Mouse (Mus musculus): ENCODE measurements at regions not wholly inside any gene's neighbourhood (a gene's known extent, or its start where the extent isn't known, plus 50 kb on each side); places are given as distances from the start of the nearest gene placed in this dataset.

- no peak for ATAC-seq (replicated peaks; ENCODE audit: low FRiP score, poor library complexity, severe bottlenecking)
Measured at GRCm38 (mm10) chr1:90268131-90268691, 64.4 kb downstream of the Ackr3 start.

- no peak for ATAC-seq (replicated peaks; ENCODE audit: low FRiP score, poor library complexity, severe bottlenecking)
Measured at GRCm38 (mm10) chr1:90268951-90269350, 65.2 kb downstream of the Ackr3 start.

- ATAC-seq (replicated peaks; ENCODE audit: low FRiP score, poor library complexity, severe bottlenecking): no peak
Measured at GRCm38 (mm10) chr1:90269836-90270235, 66.1 kb downstream of the Ackr3 start.

- no peak for ATAC-seq (replicated peaks; ENCODE audit: low FRiP score, poor library complexity, severe bottlenecking)
Measured at GRCm38 (mm10) chr1:90271326-90271725, 67.5 kb downstream of the Ackr3 start.

GRCm38 (mm10) chr1:90272411-90272810 lies 68.6 kb downstream of the Ackr3 start:
- no peak for ATAC-seq (replicated peaks; ENCODE audit: low FRiP score, poor library complexity, severe bottlenecking)

- no peak for ATAC-seq (replicated peaks; ENCODE audit: low FRiP score, poor library complexity, severe bottlenecking)
Measured at GRCm38 (mm10) chr1:90272830-90273628, 69.2 kb downstream of the Ackr3 start.

GRCm38 (mm10) chr1:90273629-90273928 lies 69.8 kb downstream of the Ackr3 start:
- ATAC-seq (replicated peaks; ENCODE audit: low FRiP score, poor library complexity, severe bottlenecking): no peak

- ATAC-seq (replicated peaks; ENCODE audit: low FRiP score, poor library complexity, severe bottlenecking): peak; percentile 86
Measured at GRCm38 (mm10) chr1:90274968-90275651, 71.3 kb downstream of the Ackr3 start.

- no peak for ATAC-seq (replicated peaks; ENCODE audit: low FRiP score, poor library complexity, severe bottlenecking)
Measured at GRCm38 (mm10) chr1:90275786-90276520, 72.2 kb downstream of the Ackr3 start.

- no peak for ATAC-seq (replicated peaks; ENCODE audit: low FRiP score, poor library complexity, severe bottlenecking)
Measured at GRCm38 (mm10) chr1:90277486-90278255, 73.9 kb downstream of the Ackr3 start.

- ATAC-seq (replicated peaks; ENCODE audit: low FRiP score, poor library complexity, severe bottlenecking): no peak
Measured at GRCm38 (mm10) chr1:90279066-90279839, 75.5 kb downstream of the Ackr3 start.

- ATAC-seq (replicated peaks; ENCODE audit: low FRiP score, poor library complexity, severe bottlenecking): no peak
Measured at GRCm38 (mm10) chr1:90280227-90280626, 76.4 kb downstream of the Ackr3 start.

- 0 out of 2 replicates have a peak, but pooled peaks have one; percentile 20 for ATAC-seq (replicated peaks; ENCODE audit: low FRiP score, poor library complexity, severe bottlenecking)
Measured at GRCm38 (mm10) chr1:90281255-90281654, 77.5 kb downstream of the Ackr3 start.

- no peak for ATAC-seq (replicated peaks; ENCODE audit: low FRiP score, poor library complexity, severe bottlenecking)
Measured at GRCm38 (mm10) chr1:90281956-90282355, 78.2 kb downstream of the Ackr3 start.

- ATAC-seq (replicated peaks; ENCODE audit: low FRiP score, poor library complexity, severe bottlenecking): no peak
Measured at GRCm38 (mm10) chr1:90282367-90282766, 78.6 kb downstream of the Ackr3 start.

GRCm38 (mm10) chr1:90283176-90283775 lies 79.5 kb downstream of the Ackr3 start:
- no peak for ATAC-seq (replicated peaks; ENCODE audit: low FRiP score, poor library complexity, severe bottlenecking)

GRCm38 (mm10) chr1:90283912-90284636 lies 80.3 kb downstream of the Ackr3 start:
- peak; percentile 83 for ATAC-seq (replicated peaks; ENCODE audit: low FRiP score, poor library complexity, severe bottlenecking)

- ATAC-seq (replicated peaks; ENCODE audit: low FRiP score, poor library complexity, severe bottlenecking): no peak
Measured at GRCm38 (mm10) chr1:90285318-90285717, 81.5 kb downstream of the Ackr3 start.
